Mouse (Mus musculus) layer of hippocampus, postnatal 14 days (tissue): ENCODE results near the gene C4bp. TPM values are rescaled to one million over a fixed set of nuclear protein-coding genes. Genes with fewer than 3 reads are reported as not detected.

Experiments
- total RNA-seq, 2 experiments: library from RNA; stranded (reverse); gene quantifications; 2 replicates each; pipeline ENCODE4 v1.2.3; 2021

The C4bp gene
- total RNA-seq, 2 experiments from 2014 or later = 1.1 to 1.3 TPM

Other genes with a start within 250 kb of the C4bp start
- gene Cd55b, start 238.6 kb downstream of the C4bp start, total RNA-seq = under 1 TPM in 1 of 2 experiments, not detected in 1; 0.93 TPM
- 1 to 10 TPM; 6.8 to 8.8 TPM for gene Cd55, start 198.9 kb downstream of the C4bp start, total RNA-seq
- gene Zp3r, start 32.0 kb downstream of the C4bp start, total RNA-seq = under 1 TPM in 1 of 2 experiments, not detected in 1; 0.26 TPM
- gene Gm29427, start 54.2 kb upstream of the C4bp start, total RNA-seq = under 1 TPM in 1 of 2 experiments, not detected in 1; 0.35 TPM
- gene Yod1, start 55.7 kb upstream of the C4bp start, total RNA-seq = 10 to 100 TPM; 11.7 to 13.9 TPM
- 10 to 100 TPM; 44.0 to 55.8 TPM for gene Pfkfb2, start 67.6 kb upstream of the C4bp start, total RNA-seq
- gene AA986860, start 70.3 kb upstream of the C4bp start, total RNA-seq = 1 to 10 TPM; 1.2 to 1.6 TPM
- gene Fcamr, start 139.3 kb upstream of the C4bp start, total RNA-seq = not detected
- gene Pigr, start 165.1 kb upstream of the C4bp start, total RNA-seq = not detected
- gene Fcmr, start 204.0 kb upstream of the C4bp start, total RNA-seq = under 1 TPM in 1 of 2 experiments, not detected in 1; 0.46 TPM
- gene Il24, start 225.8 kb upstream of the C4bp start, total RNA-seq = not detected
- gene Il20, start 249.8 kb upstream of the C4bp start, total RNA-seq = not detected